Mouse (Mus musculus): ENCODE measurements at regions not wholly inside any gene's neighbourhood (a gene's known extent, or its start where the extent isn't known, plus 50 kb on each side); places are given as distances from the start of the nearest gene placed in this dataset.

- no peak overlapping the region for H3K27ac ChIP-seq (replicated peaks)
- H3K4me3 ChIP-seq: no peak overlapping the region
- H3K9me3 ChIP-seq: no peaks in the 10 kb centered on the region
- WGBS: 58% methylated on average over 1 of the region's 1 CpGs
- no peaks in the 10 kb centered on the region for H3K36me3 ChIP-seq (replicated peaks)
- no peak for DNase-seq (ENCODE audit: low spot score)
- H3K4me1 ChIP-seq: 0 out of 2 replicates have a peak, but pooled peaks cover 6% of the 10 kb centered on the region
- no peaks in the 10 kb centered on the region; the same call in 1 of the 2 replicates for H3K27me3 ChIP-seq (replicated peaks; ENCODE audit: low read depth, poor library complexity, severe bottlenecking)
These were observed 308.7 kb downstream of the Cog6 start for GRCm38 (mm10) chr3:52708301-52708700.

- H3K4me3 ChIP-seq: no peak overlapping the region
- no peak overlapping the region for H3K27ac ChIP-seq (replicated peaks)
- no peaks in the 10 kb centered on the region; the same call in 1 of the 2 replicates for H3K27me3 ChIP-seq (replicated peaks; ENCODE audit: low read depth, poor library complexity, severe bottlenecking)
- no peak for DNase-seq (ENCODE audit: low spot score)
- 94% methylated on average over 2 of the region's 2 CpGs for WGBS
- no peaks in the 10 kb centered on the region for H3K9me3 ChIP-seq
- 0 out of 2 replicates have a peak, but pooled peaks cover 7% of the 10 kb centered on the region for H3K4me1 ChIP-seq
- H3K36me3 ChIP-seq (replicated peaks): no peaks in the 10 kb centered on the region
These were observed 310.4 kb downstream of the Cog6 start for GRCm38 (mm10) chr3:52706626-52707025.

- no peak for DNase-seq (ENCODE audit: low spot score)
- H3K36me3 ChIP-seq (replicated peaks): no peaks in the 10 kb centered on the region
- H3K4me1 ChIP-seq: peaks cover 8% of the 10 kb centered on the region; the same call in 1 of the 2 replicates
- no peak overlapping the region for H3K4me3 ChIP-seq
- no peaks in the 10 kb centered on the region; the same call in 1 of the 2 replicates for H3K27me3 ChIP-seq (replicated peaks; ENCODE audit: low read depth, poor library complexity, severe bottlenecking)
- no peaks in the 10 kb centered on the region for H3K9me3 ChIP-seq
- 93% methylated on average over 6 of the region's 6 CpGs for WGBS
- no peak overlapping the region for H3K27ac ChIP-seq (replicated peaks)
These were observed 313.3 kb downstream of the Cog6 start for GRCm38 (mm10) chr3:52703751-52704150.

DNA sequence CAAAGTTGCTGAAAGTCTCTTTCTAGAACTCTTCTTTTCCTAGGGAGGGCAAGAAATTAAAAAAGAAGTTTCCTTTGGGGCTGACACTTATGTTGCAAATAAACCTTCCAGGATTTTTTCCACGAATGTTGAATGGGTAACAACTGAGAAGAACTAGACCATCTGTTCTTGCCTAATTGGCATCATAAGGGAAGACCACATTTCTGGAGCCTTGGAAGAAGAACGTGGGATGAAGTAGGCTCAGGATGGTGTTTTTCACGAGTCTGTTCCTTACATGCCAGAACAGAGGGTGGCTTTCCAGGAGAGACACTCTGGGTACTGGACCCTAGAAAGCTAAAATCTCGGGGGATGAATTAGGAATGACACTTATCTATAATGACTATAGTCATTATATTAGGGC is 314.1 kb downstream of the Cog6 start:
- no peak for DNase-seq (ENCODE audit: low spot score)
- H3K4me1 ChIP-seq: peaks cover 7% of the 10 kb centered on the region; the same call in 1 of the 2 replicates
- H3K27me3 ChIP-seq (replicated peaks; ENCODE audit: low read depth, poor library complexity, severe bottlenecking): no peaks in the 10 kb centered on the region; the same call in 1 of the 2 replicates
- H3K9me3 ChIP-seq: peaks cover 4% of the 10 kb centered on the region; the same call in 1 of the 2 replicates
- WGBS: 83% methylated on average over 4 of the region's 4 CpGs
- H3K36me3 ChIP-seq (replicated peaks): no peaks in the 10 kb centered on the region
- no peak overlapping the region for H3K27ac ChIP-seq (replicated peaks)
- H3K4me3 ChIP-seq: no peak overlapping the region

DNA sequence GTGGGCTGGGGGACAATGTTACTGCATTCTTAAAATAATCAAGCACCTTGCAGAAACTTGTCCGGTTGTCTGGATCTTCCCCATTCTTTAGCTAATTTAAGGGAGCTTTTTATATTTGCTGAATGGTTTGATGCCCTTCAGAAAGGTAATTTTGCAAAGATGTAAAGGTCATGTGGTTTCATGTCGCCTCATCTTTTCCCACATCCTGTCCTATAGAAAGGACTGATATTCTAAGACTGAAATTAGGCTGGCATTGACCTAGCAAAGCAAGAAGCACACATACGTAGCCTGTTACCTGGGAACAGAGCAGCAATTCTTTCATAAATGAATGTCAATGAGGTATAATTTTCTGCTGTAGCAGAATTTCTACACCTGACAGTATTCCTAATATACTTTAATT is 315.4 kb downstream of the Cog6 start:
- Histone ChIP-seq H3K9me3 (peaks cover 7% of the 10 kb centered on the region; the same call in 1 of the 2 replicates), H3K36me3 (replicated peaks) (no peaks in the 10 kb centered on the region), H3K27ac (replicated peaks) (no peak overlapping the region), H3K4me1 (peaks cover 2% of the 10 kb centered on the region; the same call in 1 of the 2 replicates), H3K27me3 (replicated peaks; ENCODE audit: low read depth, poor library complexity, severe bottlenecking) (no peaks in the 10 kb centered on the region; the same call in 1 of the 2 replicates), H3K4me3 (no peak overlapping the region)
- DNase-seq (ENCODE audit: low spot score): no peak
- 75% methylated on average over 3 of the region's 3 CpGs for WGBS

DNA sequence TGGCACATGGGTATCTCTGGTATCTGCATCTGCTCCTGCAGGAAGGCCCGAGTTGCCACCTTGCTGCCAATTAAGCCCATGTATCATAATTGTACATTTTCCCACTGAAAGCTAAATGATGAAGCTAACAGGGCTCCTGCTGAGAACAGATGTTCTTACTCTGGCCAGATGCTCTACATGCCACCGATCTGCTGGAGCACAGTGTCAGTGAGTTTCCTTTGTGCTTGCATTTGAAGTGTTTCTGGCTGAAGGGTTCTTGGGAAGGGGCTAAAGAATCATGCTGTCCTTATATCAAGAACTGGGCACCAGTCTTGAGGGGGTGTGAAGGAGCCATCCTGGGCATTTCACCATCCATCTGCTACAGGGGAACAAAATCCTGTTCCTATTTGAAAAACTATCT is 323.2 kb downstream of the Cog6 start:
- Histone ChIP-seq H3K27ac (replicated peaks) (no peak overlapping the region), H3K27me3 (replicated peaks; ENCODE audit: low read depth, poor library complexity, severe bottlenecking) (no peaks in the 10 kb centered on the region), H3K4me3 (no peak overlapping the region), H3K9me3 (peaks cover 7% of the 10 kb centered on the region; the same call in 1 of the 2 replicates), H3K4me1 (no peaks in the 10 kb centered on the region), H3K36me3 (replicated peaks) (no peaks in the 10 kb centered on the region)
- DNase-seq (ENCODE audit: low spot score): no peak
- WGBS: 84% methylated on average over 2 of the region's 2 CpGs

DNA sequence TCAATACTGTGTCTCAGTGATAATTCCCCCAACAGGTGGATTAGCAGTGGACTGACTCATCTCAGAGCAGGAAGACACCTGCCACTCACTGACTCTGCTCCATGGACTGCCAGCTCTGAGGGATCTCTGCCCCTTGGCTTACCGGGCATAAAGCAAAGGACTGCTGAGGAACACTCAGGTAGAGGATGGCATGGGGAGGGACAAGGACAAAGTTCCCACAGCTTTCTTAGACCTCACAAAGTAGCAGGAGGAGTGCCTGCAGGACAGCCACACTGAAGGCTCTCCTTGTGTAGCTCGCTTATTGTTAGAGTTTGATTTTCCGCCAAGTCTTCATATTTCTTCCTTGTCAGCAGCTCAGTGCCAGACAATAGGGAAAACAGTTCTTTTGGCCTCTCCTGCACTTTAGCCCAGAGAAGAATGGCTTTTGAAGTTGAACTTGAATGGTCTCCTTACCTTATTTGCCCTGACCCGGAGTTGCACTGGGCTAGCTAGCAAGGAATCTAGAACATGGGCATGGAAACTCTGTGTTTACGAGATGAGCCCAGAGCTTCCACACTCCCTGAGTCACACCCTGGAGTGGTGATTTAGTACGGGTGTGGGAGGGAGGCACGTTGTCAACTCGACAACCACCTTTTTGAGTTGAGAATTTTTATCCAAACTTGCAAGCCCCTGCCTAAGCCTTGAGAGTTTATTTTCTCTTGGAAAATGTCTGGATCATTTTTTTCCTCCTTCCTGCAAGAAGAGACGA is 331.4 kb downstream of the Cog6 start:
- Histone ChIP-seq H3K4me3 (no peak overlapping the region), H3K27ac (replicated peaks) (no peak overlapping the region), H3K9me3 (no peaks in the 10 kb centered on the region), H3K36me3 (replicated peaks) (no peaks in the 10 kb centered on the region), H3K4me1 (no peaks in the 10 kb centered on the region), H3K27me3 (replicated peaks; ENCODE audit: low read depth, poor library complexity, severe bottlenecking) (peaks cover 7% of the 10 kb centered on the region; the same call in 1 of the 2 replicates)
- no peak for DNase-seq (ENCODE audit: low spot score)
- 87% methylated on average over 9 of the region's 9 CpGs for WGBS

DNA sequence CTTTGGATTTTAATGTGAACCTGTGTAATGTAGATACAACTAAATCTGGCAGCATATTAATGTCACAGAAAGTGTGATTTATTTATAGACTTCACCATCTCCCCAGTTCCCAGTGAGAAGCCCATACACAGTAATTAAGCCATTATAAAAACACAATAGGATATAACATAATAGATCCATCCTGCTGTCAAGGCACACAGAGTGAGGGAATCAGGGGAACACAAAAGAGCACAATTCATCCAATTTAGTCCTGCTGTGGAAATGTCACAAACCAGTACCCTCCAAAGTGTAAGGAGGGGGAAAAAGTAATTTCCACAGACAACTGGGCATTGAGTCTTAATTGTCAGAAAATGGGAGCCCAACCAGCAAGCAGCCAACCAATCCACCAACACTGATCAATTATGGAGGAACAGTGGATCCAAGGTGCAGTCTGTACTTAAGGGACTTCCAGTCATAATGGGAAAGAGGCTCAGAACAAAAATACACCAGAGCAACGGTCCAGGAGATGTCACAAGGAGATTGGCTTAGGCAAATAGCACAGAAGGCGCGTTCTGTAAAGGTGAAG is 336.1 kb downstream of the Cog6 start:
- Histone ChIP-seq H3K27ac (replicated peaks) (no peak overlapping the region), H3K27me3 (replicated peaks; ENCODE audit: low read depth, poor library complexity, severe bottlenecking) (peaks cover 7% of the 10 kb centered on the region), H3K9me3 (no peaks in the 10 kb centered on the region), H3K4me3 (no peak overlapping the region), H3K36me3 (replicated peaks) (no peaks in the 10 kb centered on the region), H3K4me1 (no peaks in the 10 kb centered on the region)
- DNase-seq (ENCODE audit: low spot score): no peak
- WGBS: 70% methylated on average over 3 of the region's 3 CpGs

- Histone ChIP-seq H3K9me3 (no peaks in the 10 kb centered on the region), H3K36me3 (replicated peaks) (no peaks in the 10 kb centered on the region), H3K27me3 (replicated peaks; ENCODE audit: low read depth, poor library complexity, severe bottlenecking) (peaks cover 8% of the 10 kb centered on the region), H3K4me1 (no peaks in the 10 kb centered on the region), H3K4me3 (no peak overlapping the region), H3K27ac (replicated peaks) (no peak overlapping the region)
- DNase-seq (ENCODE audit: low spot score): no peak
- 91% methylated on average over 14 of the region's 14 CpGs for WGBS
These were observed 340.0 kb downstream of the Cog6 start for GRCm38 (mm10) chr3:52676886-52677670.

DNA sequence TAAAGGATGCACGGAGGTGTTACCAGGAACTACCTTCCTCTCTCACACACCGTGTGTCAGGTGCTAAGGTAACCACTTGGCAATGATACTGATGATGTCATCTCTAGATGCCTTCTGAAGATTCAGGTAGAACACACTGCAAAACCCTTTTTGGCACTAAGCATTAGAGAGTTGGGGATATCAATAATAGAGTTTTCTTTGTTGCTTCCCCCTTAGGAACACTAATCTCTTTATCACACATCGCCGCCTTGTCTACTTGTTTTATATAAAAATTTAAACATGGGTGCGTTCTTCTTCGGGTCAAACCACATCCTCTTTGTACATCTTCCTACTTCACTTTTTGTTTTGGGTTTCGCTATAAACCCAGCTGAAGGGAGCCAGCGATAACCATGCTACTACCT is 346.4 kb downstream of the Cog6 start:
- no peaks in the 10 kb centered on the region for H3K36me3 ChIP-seq (replicated peaks)
- peaks cover 8% of the 10 kb centered on the region; the same call in 1 of the 2 replicates for H3K27me3 ChIP-seq (replicated peaks; ENCODE audit: low read depth, poor library complexity, severe bottlenecking)
- H3K9me3 ChIP-seq: no peaks in the 10 kb centered on the region
- no peak overlapping the region for H3K4me3 ChIP-seq
- no peak for DNase-seq (ENCODE audit: low spot score)
- H3K27ac ChIP-seq (replicated peaks): no peak overlapping the region
- WGBS: 95% methylated on average over 8 of the region's 8 CpGs
- H3K4me1 ChIP-seq: peaks cover 11% of the 10 kb centered on the region

DNA sequence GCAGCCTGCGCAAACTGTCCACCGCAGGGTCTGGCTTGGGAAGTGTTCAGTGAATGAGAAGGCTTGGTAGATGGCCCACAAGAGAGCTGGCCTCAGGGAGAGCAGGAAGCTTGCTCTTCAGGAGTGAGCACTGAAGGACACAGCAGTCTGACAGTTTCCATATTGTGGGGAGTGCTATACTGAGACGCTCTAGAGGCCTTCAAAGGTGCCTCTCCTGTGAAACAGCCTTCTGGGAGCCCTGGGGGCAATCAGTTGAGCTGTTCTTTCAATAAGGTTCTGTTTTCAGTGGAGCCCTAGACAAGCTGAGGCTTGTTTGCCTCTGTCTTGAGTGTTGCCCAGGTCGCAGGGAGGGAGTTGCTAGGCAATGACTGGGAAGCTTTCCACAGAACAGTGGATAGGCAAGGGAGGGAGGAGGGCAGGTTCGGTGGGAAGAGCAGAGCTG is 353.9 kb downstream of the Cog6 start:
- Histone ChIP-seq H3K9me3 (no peaks in the 10 kb centered on the region), H3K27ac (replicated peaks) (peak overlapping the region; percentile 66), H3K27me3 (replicated peaks; ENCODE audit: low read depth, poor library complexity, severe bottlenecking) (no peaks in the 10 kb centered on the region), H3K4me3 (no peak overlapping the region), H3K4me1 (peaks cover 40% of the 10 kb centered on the region), H3K36me3 (replicated peaks) (no peaks in the 10 kb centered on the region)
- WGBS: 32% methylated on average over 5 of the region's 5 CpGs
- DNase-seq (ENCODE audit: low spot score): peak; percentile 63

DNA sequence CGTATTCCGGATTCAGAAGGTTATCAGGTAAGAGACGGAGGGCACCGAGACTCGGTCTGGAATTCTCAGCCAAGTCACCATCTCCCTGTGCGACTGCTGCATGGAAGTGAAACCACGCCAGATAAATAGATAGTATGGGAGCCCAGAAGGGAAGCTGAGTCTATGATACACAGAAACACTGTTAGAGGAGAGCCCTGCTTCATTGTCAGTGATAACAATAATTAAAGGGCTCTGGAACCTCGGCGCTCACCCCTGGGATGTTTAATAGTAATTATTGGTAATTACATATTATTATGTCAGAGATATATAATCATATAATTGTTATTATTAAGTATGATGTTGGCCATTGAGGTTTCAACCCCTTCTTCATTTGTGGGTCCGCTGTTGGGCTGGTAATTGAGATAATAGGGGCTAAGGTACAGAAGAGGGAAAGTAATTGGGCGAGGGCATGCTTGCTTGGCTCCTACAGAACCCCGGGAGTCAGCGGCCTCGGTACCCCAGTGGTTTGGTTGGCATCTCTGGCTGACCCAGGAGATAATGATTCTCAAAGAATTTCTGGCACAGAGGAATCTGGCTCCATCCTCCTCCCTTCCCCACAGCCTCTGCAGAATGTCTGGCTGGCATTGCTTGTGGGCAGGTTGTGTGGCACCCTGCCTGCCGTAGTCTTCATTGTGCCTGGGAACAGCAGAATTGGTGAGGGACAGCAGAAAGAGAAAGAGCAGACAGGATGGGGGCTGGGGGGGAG is 354.7 kb downstream of the Cog6 start:
- H3K27ac ChIP-seq (replicated peaks): peak overlapping the region; percentile 66; the same call in 1 of the 2 replicates

More for the DNA sequence above, 354.7 kb downstream of the Cog6 start:
- Histone ChIP-seq H3K9me3 (no peaks in the 10 kb centered on the region), H3K4me1 (peaks cover 34% of the 10 kb centered on the region), H3K27me3 (replicated peaks; ENCODE audit: low read depth, poor library complexity, severe bottlenecking) (no peaks in the 10 kb centered on the region), H3K4me3 (no peak overlapping the region), H3K36me3 (replicated peaks) (no peaks in the 10 kb centered on the region)
- DNase-seq (ENCODE audit: low spot score): no peak
- WGBS: 82% methylated on average over 15 of the region's 15 CpGs
